Mouse (Mus musculus): Measurements from ENCODE around the gene Mast1.
A peak's percentile ranks its signal among the peaks of the same experiment; 100 is the strongest.

Mast1 gene

GRCm38 (mm10) chr8:84973803-84974542 lies 36.8 kb upstream of the Mast1 start:
- peak; percentile 77 for DNase-seq (ENCODE audit: low read depth, low spot score)

- DNase-seq (ENCODE audit: low read depth, low spot score), result no peak
Measured at GRCm38 (mm10) chr8:84973079-84973478, 35.9 kb upstream of the Mast1 start.

- DNase-seq (ENCODE audit: low read depth, low spot score), result no peak
Measured at GRCm38 (mm10) chr8:84970913-84971312, 33.8 kb upstream of the Mast1 start.

GRCm38 (mm10) chr8:84970135-84970790 lies 33.1 kb upstream of the Mast1 start:
- DNase-seq (ENCODE audit: low read depth, low spot score), result no peak

GRCm38 (mm10) chr8:84969241-84970134 lies 32.3 kb upstream of the Mast1 start, which contains the start of the genes Gm49661, Prdx2 and Rnaseh2a:
Gene Gm49661, minus strand, starts transcription at chr8:84969433.
Gene Prdx2, plus strand, starts transcription at chr8:84969587.
Gene Rnaseh2a, minus strand, starts transcription at chr8:84969767.
- peak; percentile 81 for DNase-seq (ENCODE audit: low read depth, low spot score)

GRCm38 (mm10) chr8:84968650-84969049 lies 31.5 kb upstream of the Mast1 start:
- DNase-seq (ENCODE audit: low read depth, low spot score), result no peak

- no peak for DNase-seq (ENCODE audit: low read depth, low spot score)
Measured at GRCm38 (mm10) chr8:84967532-84968304, 30.6 kb upstream of the Mast1 start.

GRCm38 (mm10) chr8:84966603-84967002 lies 29.4 kb upstream of the Mast1 start:
- DNase-seq (ENCODE audit: low read depth, low spot score), result no peak

GRCm38 (mm10) chr8:84965731-84966291 lies 28.7 kb upstream of the Mast1 start:
- DNase-seq (ENCODE audit: low read depth, low spot score), result peak; percentile 96

- DNase-seq (ENCODE audit: low read depth, low spot score), result no peak
Measured at GRCm38 (mm10) chr8:84963952-84964351, 26.8 kb upstream of the Mast1 start.

- DNase-seq (ENCODE audit: low read depth, low spot score), result no peak
Measured at GRCm38 (mm10) chr8:84959811-84960210, 22.7 kb upstream of the Mast1 start.

GRCm38 (mm10) chr8:84956768-84957167 lies 19.6 kb upstream of the Mast1 start:
- DNase-seq (ENCODE audit: low read depth, low spot score), result peak; percentile 74

GRCm38 (mm10) chr8:84952612-84953255 lies 15.6 kb upstream of the Mast1 start:
- DNase-seq (ENCODE audit: low read depth, low spot score), result peak; percentile 43

- no peak for DNase-seq (ENCODE audit: low read depth, low spot score)
Measured at GRCm38 (mm10) chr8:84949753-84950152, 12.6 kb upstream of the Mast1 start.

GRCm38 (mm10) chr8:84947241-84947545 lies 10.0 kb upstream of the Mast1 start:
- peak; percentile 44 for DNase-seq (ENCODE audit: low read depth, low spot score)

- DNase-seq (ENCODE audit: low read depth, low spot score), result no peak
Measured at GRCm38 (mm10) chr8:84946528-84947240, 9.5 kb upstream of the Mast1 start, which contains the start of gene Rtbdn. Gene Rtbdn, plus strand, starts transcription at chr8:84946991.

GRCm38 (mm10) chr8:84945633-84946527 lies 8.7 kb upstream of the Mast1 start:
- DNase-seq (ENCODE audit: low read depth, low spot score), result no peak

- no peak for DNase-seq (ENCODE audit: low read depth, low spot score)
Measured at GRCm38 (mm10) chr8:84945235-84945632, 8.1 kb upstream of the Mast1 start.

All from CD4-positive helper T cell, adult 2 months (primary cell).